Mouse (Mus musculus) heart, postnatal 0 days (tissue): ENCODE results near the gene Leng8.
A peak's percentile ranks its signal among the peaks of the same experiment; 100 is the strongest.

Experiments used
- CTCF ChIP-seq: IDR thresholded peaks from 2 replicates; pipeline ENCODE4 v1.5.1; 2016; ENCODE audit warnings: antibody characterized with exemption, control low read depth, low read depth
- EP300 ChIP-seq: IDR thresholded peaks from 2 replicates; pipeline ENCODE4 v1.6.1; 2016; ENCODE audit warnings: antibody characterized with exemption, low read depth

DNA sequence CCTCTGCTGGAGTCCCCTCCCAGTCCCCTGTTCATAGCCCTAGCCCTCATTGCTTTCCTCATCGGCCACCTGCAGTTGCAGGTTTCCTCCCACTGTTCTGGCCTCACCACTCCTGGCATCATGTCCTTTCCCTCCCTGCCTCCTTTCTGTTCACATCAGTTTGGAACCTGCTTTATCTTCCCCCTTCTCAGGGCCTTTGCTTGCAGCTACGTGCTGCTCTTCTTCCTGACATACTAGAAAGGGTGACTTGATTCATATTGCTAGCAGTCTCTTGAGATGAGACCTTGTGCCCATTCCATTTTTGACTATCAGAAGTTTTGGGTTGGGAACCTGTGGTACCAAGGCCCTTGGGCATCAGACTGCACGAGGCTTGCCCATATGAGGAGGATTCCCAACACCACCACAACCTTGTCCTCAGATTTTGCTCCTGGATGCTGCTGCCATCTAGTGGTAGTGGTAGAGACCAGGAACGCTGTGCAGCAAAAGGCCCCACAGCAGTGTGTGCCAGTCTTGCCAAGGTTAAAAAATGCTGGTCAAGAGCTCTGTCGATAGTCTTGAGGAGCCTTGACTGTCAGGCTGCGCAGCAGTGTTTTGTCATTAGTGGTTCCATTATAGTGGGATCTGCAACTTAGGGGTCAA is 8.8 kb downstream of the Leng8 start:
- TF ChIP-seq CTCF: peak; percentile 70
- no peak for TF ChIP-seq EP300
